Mouse (Mus musculus): ENCODE measurements around the gene Rsph3a.
A peak's percentile ranks its signal among the peaks of the same experiment; 100 is the strongest.

Gene Rsph3a

DNA sequence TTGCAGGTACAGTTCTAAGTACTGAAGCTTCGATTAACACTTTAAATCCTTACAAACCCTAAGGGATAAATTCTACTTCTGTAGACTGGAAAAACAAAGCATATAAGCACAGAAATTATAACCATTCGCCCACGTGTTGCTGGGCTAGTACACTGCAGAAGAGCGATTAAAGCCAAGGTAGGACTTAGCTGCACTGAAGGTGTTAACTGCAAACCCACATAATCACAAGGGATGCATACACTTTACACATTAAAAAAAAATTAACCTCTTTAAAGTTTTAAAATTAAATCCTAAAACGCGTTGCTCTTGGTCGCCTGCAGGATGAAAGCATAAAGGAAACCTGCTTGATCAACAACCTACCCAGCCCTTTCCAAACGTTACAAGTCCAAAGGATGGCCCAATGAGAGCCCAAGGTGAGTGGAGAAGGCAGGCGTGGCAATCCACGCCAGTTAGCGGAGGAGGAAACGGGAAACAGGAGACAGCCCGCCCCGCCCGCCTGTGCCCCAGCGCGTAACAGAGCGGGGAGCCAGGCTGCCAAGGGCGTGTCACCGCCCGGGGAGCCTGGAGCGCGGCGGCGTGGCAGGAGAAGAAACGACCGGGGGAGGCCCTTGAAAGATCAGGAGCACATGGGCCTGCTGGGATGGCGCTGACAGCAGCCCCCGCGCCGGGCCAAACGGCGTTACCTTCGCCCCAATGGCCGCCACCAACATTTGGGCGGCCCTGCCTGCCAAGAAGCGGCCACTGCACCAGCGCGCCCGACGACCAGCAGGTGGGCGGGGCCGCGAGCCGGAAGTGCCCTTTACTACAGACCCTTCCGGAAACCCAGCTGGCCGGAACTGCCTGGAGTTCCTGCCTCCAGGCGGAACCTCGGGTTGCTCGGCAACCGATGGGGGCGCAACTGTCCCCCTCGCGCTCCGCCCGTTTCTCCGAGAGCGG is at the start of gene Rsph3a:
Gene Rsph3a (plus strand): TSS at position 498 of the 936 bp plus-strand sequence.
- DNase-seq (ENCODE audit: low spot score in 2 of 2) = peak; percentile 85 to 87

DNA sequence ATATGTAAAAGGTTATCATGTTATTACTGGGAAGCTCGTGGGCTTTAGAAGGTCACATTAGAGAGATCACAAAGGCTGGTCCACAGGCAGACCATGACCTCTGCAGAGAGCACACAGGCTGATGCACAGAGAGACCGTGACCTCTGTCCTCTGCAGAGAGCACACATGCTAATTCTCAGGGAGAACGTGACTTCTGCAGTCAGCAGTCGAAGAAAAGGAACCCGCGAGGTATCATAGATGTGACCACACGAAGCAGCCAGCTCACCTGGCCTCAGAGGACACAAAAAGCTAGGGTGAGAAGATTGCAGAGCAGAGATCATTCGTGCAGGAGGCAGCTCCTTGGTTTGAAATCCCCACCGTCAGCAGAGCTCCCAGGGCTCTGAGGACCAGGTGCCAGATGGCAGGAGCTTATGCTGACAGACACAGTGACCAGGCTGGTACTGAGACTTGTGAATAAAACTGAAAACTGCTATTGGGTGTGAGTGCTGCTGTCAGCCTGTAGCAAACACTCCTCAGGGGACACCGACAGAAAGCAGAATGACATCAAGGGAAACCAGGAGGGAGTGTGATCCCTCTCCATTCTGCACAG is 49.3 kb upstream of the Rsph3a start:
- DNase-seq (ENCODE audit: low spot score in 2 of 2) = no peak

DNA sequence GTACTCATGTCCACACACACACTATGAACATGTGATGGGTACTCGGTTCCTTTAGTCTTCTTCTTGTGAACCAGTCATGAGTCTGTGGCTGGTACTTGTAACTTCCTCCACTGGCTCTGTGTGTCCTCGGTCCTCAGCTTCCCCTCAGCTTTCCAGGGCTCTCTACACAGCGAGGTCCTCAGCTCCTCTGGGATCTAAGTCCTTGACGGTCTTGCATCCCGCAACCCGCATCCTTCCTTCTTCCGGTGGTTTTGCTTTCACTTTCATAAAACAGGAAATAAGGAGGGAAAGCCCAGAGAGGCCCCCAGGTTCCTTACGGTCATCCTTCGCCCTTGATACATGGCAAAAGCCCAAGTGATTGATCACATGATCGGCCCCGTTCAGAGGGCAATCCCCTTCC is 48.3 kb upstream of the Rsph3a start:
- DNase-seq (ENCODE audit: low spot score in 2 of 2) = no peak

DNA sequence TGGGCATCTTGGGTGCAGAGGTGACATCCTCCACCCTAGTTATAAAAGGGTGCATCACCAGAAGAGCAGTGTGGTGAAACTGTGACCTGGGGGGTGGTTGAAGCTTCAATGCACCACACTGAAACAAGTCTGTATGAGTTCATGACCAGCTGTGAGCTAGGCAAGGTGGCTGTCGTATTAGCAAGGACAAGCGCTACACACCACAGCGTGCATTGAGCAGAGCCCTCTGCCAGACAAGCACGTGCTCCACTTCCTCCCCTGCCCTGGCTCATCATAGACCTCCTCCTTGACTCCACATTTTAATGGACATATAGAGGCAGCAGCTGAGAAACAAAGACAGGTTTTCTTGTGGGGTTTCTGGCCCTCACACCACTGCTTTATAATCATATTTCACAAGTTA is 47.7 kb upstream of the Rsph3a start:
- DNase-seq (ENCODE audit: low spot score in 2 of 2) = no peak

DNA sequence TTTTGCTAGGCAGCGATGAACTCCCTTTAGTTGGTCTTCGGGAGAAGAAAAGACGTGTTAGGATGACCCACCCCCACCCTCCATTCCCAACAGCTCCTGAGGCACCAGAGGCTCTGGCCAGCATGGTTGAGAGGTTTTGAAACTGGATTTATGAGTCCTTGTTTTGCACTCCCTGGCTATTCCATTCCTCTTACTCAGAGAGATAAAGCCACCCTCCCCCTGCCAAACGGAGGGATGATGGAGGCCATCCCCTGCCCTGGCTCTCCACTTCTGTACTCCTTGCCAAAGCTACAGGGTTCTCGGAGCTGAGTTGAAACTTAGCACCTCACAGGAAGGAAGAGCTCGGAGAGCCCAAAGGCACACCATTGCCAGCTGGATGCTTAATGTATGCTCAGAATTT is 46.2 kb upstream of the Rsph3a start:
- peak; percentile 41 to 50 for DNase-seq (ENCODE audit: low spot score in 2 of 2)

DNA sequence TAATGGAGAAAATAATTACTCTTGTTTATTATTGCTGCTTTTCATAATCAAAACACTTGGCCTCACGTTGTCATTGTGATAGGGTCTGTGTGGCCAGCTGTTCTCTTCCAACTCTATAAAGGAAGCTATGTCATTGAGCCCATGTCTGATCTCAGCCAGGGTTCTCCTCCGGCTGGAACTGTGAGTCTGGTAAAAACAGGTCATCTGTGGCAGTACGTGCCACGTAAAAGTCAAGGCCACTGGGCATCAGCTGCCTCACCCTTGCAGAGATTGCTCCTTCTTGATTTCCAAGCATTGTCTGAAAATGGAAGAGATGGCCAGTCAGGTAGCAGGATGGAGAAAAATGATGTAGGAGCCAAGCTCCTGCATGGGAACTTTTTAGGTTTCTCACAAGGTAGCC is 45.5 kb upstream of the Rsph3a start:
- DNase-seq (ENCODE audit: low spot score in 2 of 2) = no peak

DNA sequence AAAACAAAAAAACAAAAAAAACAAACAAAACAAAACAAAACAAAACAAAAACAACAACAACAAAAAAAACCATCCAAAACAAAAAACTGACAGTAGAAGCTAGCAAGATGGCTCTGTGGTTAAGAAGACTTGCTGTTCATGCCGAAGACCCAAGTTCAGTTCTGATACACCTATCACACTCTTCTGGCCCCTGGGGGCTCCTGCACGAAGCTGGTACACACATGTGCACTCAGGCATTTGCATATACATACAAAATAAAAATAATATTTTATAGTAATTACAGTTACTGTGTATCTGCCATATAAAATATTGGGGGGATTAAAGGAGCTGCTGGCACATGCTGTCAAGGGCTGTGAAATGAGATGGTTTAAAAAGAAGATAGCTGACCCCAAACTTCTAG is 43.9 kb upstream of the Rsph3a start:
- no peak for DNase-seq (ENCODE audit: low spot score in 2 of 2)

DNA sequence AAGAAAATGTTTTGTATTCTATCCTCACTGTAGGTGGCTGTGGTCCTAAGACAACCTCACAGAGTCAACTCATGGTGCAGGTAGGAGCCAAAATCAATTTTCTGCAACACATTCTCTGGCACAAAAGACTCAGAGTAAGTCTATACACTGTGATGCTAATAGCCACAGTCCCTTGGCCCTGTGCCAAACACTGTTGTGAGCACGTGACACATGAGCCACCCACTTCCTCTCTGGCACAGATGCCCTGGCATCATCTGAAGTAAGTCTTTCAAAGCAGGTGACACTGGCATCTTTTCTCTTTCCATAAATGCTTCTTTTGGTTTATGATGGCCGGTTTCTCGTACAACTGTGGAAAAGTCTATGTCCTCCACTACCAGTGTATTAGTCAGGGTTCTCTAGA is 43.1 kb upstream of the Rsph3a start:
- DNase-seq (ENCODE audit: low spot score in 2 of 2) = no peak

DNA sequence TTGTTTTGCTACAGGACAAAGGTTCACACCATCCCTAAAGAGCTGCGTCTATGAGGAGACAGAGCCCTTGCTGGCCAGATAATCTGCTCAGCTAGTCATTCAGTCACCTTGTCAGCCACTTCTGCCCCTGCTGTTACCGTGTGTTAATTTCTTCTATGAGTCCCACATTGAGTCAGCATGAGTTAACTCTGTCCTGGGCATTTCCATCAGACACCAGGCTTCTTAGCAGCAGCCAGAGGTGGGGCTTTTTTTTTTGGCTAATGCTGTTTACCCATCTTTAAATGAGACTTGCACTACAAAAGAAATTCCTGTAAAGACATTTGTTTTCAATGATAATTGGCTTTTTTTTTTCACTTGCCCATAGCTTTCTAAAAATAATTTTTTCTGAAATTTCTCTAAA is 40.4 kb upstream of the Rsph3a start:
- DNase-seq (ENCODE audit: low spot score in 2 of 2) = no peak

DNA sequence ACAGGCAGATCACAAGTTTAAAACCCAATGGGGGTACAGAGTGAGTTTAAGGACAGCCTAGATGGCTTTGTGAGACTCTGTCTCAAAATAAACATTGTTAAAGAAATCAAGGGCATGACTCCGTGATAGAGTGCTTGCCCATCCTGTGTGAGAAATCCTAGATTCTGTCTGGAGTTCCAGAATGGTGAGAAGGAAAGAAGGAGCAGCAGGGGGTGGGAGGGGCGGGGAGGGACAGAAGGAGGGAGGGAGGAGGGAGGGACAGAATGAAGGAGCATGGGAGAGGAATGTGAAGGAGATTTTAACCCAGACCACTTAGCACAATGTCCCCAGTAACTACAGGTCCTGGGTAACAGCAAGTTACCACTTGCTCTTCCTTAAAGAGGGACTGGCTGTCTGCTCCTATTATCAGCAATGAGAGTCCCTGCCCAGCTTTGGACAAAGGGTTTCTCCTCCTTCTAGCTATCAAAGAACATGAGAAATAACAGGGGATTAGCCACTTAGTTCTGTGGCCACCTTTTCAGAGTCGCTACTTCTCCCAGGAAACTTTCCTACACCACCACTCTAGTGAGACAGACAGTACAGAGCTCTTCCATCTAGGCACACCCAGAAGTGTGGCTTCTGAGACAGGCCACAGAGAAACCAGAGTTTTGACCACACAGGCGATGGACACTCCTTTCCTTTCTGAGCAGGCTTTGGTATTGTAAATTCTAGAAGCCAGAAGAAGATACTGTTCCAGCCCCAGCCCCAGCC is 39.3 kb upstream of the Rsph3a start:
- DNase-seq (ENCODE audit: low spot score in 2 of 2) = no peak

DNA sequence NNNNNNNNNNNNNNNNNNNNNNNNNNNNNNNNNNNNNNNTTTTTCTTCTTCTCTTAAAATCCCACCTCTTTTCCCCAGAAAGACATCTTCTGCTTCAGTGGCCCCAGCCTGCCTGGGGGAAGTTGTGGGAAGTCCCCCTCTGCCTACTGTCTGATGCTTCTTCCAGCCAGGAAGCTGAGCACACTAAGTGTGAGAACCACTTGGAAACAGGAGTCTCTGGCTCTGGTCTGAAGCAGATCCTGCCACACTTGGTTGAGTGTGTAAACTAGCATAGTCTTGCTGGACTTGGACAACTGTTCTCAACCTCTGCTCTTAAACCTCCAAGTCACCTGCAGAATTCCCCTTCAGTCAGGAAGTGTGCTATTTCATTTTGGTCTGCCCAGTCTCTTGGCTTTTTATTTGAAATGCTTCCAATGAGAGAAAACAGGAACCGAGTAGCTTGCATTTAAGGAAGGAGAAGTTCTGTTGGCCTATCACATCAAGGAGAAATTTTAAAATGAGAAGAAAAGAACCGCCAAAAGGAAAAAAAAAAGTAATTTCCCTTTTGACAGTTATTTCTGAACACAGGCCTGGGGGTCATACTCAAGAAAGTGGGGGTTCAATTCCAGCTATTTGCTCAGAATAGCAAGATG is 30.7 kb upstream of the Rsph3a start:
- no peak for DNase-seq (ENCODE audit: low spot score in 2 of 2)

DNA sequence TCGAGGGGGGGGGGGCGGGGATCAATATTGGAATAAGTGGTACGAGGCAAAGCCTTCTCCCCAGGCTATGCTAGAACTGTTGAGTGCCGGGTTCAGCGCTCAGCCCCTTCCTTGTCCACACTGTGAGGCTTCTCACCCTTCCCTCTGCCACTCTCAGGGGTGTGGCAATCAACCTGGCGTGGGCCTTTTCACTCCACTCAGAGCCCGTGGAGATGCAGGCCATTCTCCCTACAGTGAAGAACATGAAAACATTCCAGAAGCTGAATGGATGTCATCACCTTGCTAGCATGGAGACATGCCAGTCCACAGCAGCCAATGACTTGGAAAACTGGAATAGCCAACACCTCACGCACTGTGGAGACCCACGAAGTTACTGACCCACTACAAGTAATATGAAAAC is 29.6 kb upstream of the Rsph3a start:
- no peak for DNase-seq (ENCODE audit: low spot score in 2 of 2)

DNA sequence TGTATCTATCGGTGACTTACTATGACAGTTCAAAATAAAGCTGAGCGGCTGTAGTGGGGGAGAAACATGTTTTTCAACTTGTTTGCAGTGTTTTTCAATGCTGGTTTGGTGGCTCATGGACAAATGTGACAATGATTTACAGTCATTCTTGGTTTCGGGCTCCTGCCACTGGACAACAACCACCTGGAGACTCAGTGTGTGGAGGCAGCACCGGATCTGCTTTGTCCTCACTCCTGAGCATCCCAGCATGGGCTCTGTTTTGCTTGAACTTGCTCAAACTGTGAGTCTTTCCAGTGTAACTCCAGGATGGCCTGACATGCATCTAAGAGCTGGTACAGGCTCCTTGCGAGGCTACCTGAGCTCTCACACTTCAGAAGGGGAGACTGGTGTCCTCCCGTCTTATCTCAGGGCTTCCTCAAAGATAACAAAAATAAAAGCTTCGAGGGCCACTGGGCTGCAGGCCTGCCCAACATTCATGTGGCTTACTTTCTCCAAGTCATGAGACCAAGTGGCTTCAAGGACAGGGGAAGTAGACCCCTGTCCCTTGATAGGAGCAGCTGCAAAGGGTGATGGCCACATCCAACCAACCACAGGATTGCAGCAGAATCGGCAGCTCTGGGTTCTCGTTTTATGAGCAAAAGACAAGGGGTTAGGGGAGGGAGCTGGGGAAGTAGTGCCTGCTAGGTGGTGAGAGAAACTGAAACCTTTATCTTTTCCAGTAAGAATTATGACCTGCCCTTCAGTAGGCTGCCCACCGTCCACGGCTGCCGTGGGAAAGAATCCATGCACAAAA is 28.4 kb upstream of the Rsph3a start:
- DNase-seq (ENCODE audit: low spot score in 2 of 2) = no peak

DNA sequence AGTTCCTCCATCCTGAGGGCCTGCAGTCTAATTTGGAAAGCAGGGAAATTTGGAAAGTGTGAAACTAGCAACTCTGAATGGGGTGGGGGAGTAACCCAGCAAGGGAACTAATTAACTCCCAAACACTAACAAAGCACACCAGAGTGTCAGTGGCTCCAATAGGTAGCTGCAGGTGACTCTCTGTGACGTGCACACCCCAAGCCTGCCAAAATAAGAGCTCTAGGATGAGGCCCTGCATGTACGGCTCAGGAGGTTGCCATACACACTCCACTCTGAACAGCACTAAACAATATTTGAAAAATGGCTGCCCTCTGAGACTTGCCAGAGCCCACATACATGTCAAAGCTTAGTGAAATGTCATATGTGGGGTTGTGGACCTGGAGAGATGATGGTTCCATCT is 27.1 kb upstream of the Rsph3a start:
- DNase-seq (ENCODE audit: low spot score in 2 of 2) = no peak

DNA sequence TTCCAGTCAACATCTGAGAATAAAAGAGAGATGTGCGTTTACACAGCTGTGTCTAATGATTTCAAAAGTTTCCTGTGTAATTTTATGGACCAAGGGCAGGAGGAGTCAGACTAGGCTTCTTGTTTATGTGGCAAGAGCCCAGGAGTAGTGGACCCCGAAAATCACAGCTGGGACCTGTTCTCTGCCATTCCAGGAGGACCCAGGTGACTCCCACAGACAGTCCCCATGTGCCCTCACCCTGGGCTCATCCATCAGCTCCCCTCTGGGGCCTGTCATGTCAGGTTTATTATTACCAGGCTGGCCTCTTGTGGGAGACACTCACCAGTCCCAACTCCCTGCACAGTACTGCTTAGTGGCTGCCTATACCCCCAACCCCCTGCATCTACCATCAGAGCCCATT is 26.2 kb upstream of the Rsph3a start:
- no peak for DNase-seq (ENCODE audit: low spot score in 2 of 2)

DNA sequence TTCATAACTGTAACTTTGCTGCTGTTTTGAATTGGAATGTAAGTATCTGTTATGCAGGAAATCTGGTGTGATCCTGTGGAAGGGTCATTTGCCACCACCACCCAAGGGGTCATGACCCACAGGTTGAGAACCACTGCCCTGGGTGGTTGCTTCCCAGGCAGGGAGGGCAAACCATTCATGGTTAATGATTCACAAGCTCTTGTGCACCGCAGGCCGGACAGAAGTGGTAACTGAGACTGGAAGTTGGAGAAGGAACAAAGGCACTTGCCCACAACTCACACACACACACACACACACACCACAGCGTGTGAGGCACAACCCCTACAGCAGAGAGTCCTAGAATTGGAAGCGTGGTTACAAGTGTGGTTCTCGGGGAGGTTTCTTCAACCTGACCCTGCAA is 22.9 kb upstream of the Rsph3a start:
- DNase-seq (ENCODE audit: low spot score in 2 of 2) = no peak

DNA sequence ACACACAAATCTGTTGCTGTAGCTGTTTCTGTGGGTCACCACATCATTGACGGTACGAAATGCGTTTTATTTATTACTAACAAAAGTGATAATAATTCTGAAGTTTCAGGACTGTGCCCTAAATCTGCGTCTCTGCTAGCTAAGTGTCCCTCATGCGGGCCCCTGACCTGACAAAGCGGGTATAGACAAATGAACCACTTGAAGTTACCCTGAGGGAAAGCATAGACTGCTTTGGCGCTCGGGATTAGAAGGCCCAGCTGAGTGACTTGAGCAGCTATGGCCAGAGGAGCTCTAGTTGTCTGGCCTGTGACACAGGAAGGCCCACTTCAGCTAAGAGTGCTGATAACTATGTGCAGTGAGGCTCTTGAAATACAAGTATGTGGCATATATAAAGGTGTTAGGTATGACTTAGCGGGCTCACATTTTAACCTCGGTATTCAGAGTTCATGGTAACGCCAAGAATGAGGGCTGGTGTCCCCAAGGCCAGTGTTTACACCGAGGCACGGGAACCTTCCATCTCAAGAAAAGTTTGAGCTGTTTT is 21.2 kb upstream of the Rsph3a start:
- DNase-seq (ENCODE audit: low spot score in 2 of 2) = no peak

DNA sequence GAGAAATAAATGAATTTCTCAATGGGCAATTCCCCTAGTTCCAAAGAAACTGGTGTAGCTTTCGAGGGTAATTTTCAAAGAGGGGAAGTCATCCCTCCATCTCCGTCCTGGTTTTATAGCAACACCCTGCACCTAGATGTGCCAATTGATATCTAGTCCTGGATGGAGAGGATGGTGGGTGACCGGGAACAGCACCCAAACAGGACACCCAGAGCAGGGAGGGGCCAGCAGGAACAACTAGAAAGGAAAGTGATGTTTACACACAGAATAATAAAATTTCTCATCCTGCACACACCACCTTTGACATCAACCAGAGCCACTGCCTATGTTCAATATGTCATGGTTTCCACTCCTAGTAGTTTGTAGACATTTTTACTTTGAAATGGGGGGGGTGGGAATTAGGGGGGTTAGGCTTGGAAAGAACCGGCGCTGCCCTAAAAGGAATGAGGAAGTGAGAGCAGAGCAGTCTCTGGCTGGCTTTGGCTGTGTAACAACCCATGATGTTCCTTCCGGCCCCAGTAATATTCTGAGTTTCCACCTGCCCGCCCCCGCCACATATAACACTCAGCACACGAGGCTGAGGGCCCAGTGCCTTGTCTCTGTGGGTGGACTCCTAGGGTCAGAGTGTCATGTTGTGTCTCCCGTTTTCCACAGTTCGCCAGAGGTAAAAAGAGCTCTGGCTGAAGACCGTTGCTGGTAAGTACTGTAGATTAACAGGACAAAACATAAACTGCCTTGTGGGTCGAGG is 19.8 kb upstream of the Rsph3a start, which contains the start of gene Tagap:
Gene Tagap (plus strand): TSS at position 588 of the 748 bp plus-strand sequence.
- peak in 1 of 2 experiments; percentile 41 for DNase-seq (ENCODE audit: low spot score in 2 of 2)

DNA sequence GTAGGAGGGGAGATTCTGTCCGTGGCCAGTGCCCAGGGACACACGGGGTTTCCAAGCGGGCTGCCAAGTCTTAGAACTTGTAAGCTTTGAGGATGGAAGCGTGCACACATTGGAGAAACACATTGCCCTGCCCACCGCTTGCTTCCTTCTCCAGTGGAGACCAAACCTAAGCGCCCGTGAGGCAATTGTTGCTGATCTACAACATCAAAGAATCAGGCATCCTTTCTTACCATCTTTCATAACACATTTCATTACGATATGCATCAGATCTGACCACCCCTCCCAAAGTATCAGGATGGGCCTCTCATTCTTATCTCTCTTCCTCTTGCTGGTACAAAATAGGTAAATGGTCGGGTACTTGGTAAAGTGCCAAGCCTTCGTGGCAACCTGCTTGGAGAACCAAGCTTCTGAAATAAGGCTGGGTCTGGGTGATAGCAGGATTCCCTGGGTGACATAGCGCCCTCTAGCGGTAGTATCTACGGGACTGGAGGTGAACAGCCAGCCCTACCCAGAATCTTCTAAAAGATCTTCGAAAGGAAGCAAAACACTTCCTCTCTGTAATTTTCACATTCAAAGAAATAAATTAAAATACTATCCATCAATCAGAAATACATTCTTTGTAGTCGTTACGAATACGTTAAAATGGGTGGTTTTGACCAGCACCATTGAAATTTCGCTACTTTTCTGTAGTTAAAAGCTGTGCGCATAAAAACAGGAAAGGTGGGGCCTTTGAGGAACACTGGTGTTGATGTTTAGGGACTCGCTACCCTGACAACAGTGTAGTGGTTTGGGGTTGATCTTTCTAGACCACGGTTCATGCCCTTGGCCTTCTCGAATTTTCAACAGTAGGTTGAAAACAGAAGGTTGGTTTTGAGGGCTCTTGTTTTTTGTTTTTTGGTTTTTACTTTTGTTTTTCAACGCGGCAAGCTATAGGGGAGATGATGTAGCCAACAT is 17.6 kb upstream of the Rsph3a start:
- peak; percentile 57 to 65 for DNase-seq (ENCODE audit: low spot score in 2 of 2)
